Mouse (Mus musculus): Measurements from ENCODE around the gene Exoc4. TPM values are rescaled to one million over a fixed set of nuclear protein-coding genes. Genes with fewer than 3 reads are reported as not detected.

Exoc4 gene
- polyA plus RNA-seq, 1 experiment from 2014 or later, result 59.2 TPM

GRCm38 (mm10) chr6:33884141-33884683 is 635.3 kb downstream of the Exoc4 start:
- H3K4me3 ChIP-seq, result no peak overlapping the region
- no peak overlapping the region for H3K4me2 ChIP-seq (replicated peaks)
- WGBS, result 88% methylated on average over 9 of the region's 9 CpGs
- H3K27ac ChIP-seq (replicated peaks), result no peak overlapping the region
- no peaks in the 10 kb centered on the region for H3K9me3 ChIP-seq
- H3K4me1 ChIP-seq, result no peaks in the 10 kb centered on the region
- H3K36me3 ChIP-seq, result no peaks in the 10 kb centered on the region
- H3K9ac ChIP-seq (replicated peaks), result no peak overlapping the region
- no peak for ATAC-seq (ENCODE audit: low FRiP score, low read depth)
- no peaks in the 10 kb centered on the region for H3K27me3 ChIP-seq

GRCm38 (mm10) chr6:33886941-33887340 is 638.1 kb downstream of the Exoc4 start:
- Histone ChIP-seq H3K4me3 (no peak overlapping the region), H3K36me3 (no peaks in the 10 kb centered on the region), H3K27me3 (no peaks in the 10 kb centered on the region), H3K27ac (replicated peaks) (no peak overlapping the region), H3K9ac (replicated peaks) (no peak overlapping the region), H3K9me3 (no peaks in the 10 kb centered on the region), H3K4me1 (no peaks in the 10 kb centered on the region), H3K4me2 (replicated peaks) (no peak overlapping the region)
- no peak for ATAC-seq (ENCODE audit: low FRiP score, low read depth)
- 94% methylated on average over 2 of the region's 2 CpGs for WGBS

- no peaks in the 10 kb centered on the region for H3K4me1 ChIP-seq
- no peaks in the 10 kb centered on the region for H3K36me3 ChIP-seq
- whole genome bisulfite sequencing, result 90% methylated on average over 1 of the region's 1 CpGs
- H3K4me3 ChIP-seq, result no peak overlapping the region
- H3K27me3 ChIP-seq, result no peaks in the 10 kb centered on the region
- H3K27ac ChIP-seq (replicated peaks), result no peak overlapping the region
- H3K4me2 ChIP-seq (replicated peaks), result no peak overlapping the region
- ATAC-seq (ENCODE audit: low FRiP score, low read depth), result no peak
- no peaks in the 10 kb centered on the region for H3K9me3 ChIP-seq
- H3K9ac ChIP-seq (replicated peaks), result no peak overlapping the region
These were observed 642.0 kb downstream of the Exoc4 start for GRCm38 (mm10) chr6:33890926-33891325.

- H3K4me3 ChIP-seq, result no peak overlapping the region
- no peaks in the 10 kb centered on the region for H3K27me3 ChIP-seq
- no peak overlapping the region for H3K4me2 ChIP-seq (replicated peaks)
- WGBS, result 70% methylated on average over 2 of the region's 2 CpGs
- no peaks in the 10 kb centered on the region for H3K4me1 ChIP-seq
- H3K9ac ChIP-seq (replicated peaks), result no peak overlapping the region
- H3K36me3 ChIP-seq, result no peaks in the 10 kb centered on the region
- H3K27ac ChIP-seq (replicated peaks), result no peak overlapping the region
- no peaks in the 10 kb centered on the region for H3K9me3 ChIP-seq
- no peak for ATAC-seq (ENCODE audit: low FRiP score, low read depth)
These were observed 643.3 kb downstream of the Exoc4 start for GRCm38 (mm10) chr6:33892142-33892541.

- Histone ChIP-seq H3K4me1 (no peaks in the 10 kb centered on the region), H3K27ac (replicated peaks) (no peak overlapping the region), H3K4me3 (no peak overlapping the region), H3K27me3 (no peaks in the 10 kb centered on the region), H3K4me2 (replicated peaks) (no peak overlapping the region), H3K9ac (replicated peaks) (no peak overlapping the region), H3K36me3 (no peaks in the 10 kb centered on the region), H3K9me3 (no peaks in the 10 kb centered on the region)
- 94% methylated on average over 5 of the region's 5 CpGs for WGBS
- ATAC-seq (ENCODE audit: low FRiP score, low read depth), result no peak
These were observed 651.1 kb downstream of the Exoc4 start for GRCm38 (mm10) chr6:33899973-33900372.

GRCm38 (mm10) chr6:33900615-33901014 is 651.7 kb downstream of the Exoc4 start:
- no peaks in the 10 kb centered on the region for H3K9me3 ChIP-seq
- H3K27me3 ChIP-seq, result no peaks in the 10 kb centered on the region
- H3K27ac ChIP-seq (replicated peaks), result no peak overlapping the region
- H3K4me3 ChIP-seq, result no peak overlapping the region
- no peak overlapping the region for H3K9ac ChIP-seq (replicated peaks)
- H3K4me1 ChIP-seq, result no peaks in the 10 kb centered on the region
- ATAC-seq (ENCODE audit: low FRiP score, low read depth), result no peak
- no peak overlapping the region for H3K4me2 ChIP-seq (replicated peaks)
- 76% methylated on average over 4 of the region's 4 CpGs for WGBS
- H3K36me3 ChIP-seq, result no peaks in the 10 kb centered on the region

- Histone ChIP-seq H3K36me3 (no peaks in the 10 kb centered on the region), H3K4me2 (replicated peaks) (no peak overlapping the region), H3K27ac (replicated peaks) (no peak overlapping the region), H3K27me3 (no peaks in the 10 kb centered on the region), H3K4me3 (no peak overlapping the region), H3K9me3 (no peaks in the 10 kb centered on the region), H3K9ac (replicated peaks) (no peak overlapping the region), H3K4me1 (no peaks in the 10 kb centered on the region)
- 77% methylated on average over 1 of the region's 1 CpGs for WGBS
- no peak for ATAC-seq (ENCODE audit: low FRiP score, low read depth)
These were observed 656.2 kb downstream of the Exoc4 start for GRCm38 (mm10) chr6:33905099-33905498.

- WGBS, result 89% methylated on average over 3 of the region's 3 CpGs
- Histone ChIP-seq H3K4me3 (no peak overlapping the region), H3K27me3 (no peaks in the 10 kb centered on the region), H3K4me1 (peaks cover 7% of the 10 kb centered on the region), H3K27ac (replicated peaks) (no peak overlapping the region), H3K9me3 (no peaks in the 10 kb centered on the region), H3K4me2 (replicated peaks) (no peak overlapping the region), H3K36me3 (no peaks in the 10 kb centered on the region), H3K9ac (replicated peaks) (no peak overlapping the region)
- ATAC-seq (ENCODE audit: low FRiP score, low read depth), result no peak
These were observed 661.8 kb downstream of the Exoc4 start for GRCm38 (mm10) chr6:33910671-33911070.

GRCm38 (mm10) chr6:33913072-33913471 is 664.2 kb downstream of the Exoc4 start:
- no peak overlapping the region for H3K4me3 ChIP-seq
- H3K4me1 ChIP-seq, result peaks cover 7% of the 10 kb centered on the region
- WGBS, result 61% methylated on average over 5 of the region's 5 CpGs
- H3K4me2 ChIP-seq (replicated peaks), result no peak overlapping the region
- H3K36me3 ChIP-seq, result no peaks in the 10 kb centered on the region
- no peaks in the 10 kb centered on the region for H3K9me3 ChIP-seq
- H3K27me3 ChIP-seq, result no peaks in the 10 kb centered on the region
- H3K9ac ChIP-seq (replicated peaks), result no peak overlapping the region
- no peak overlapping the region for H3K27ac ChIP-seq (replicated peaks)
- ATAC-seq (ENCODE audit: low FRiP score, low read depth), result no peak

- no peaks in the 10 kb centered on the region for H3K36me3 ChIP-seq
- WGBS, result 35% methylated on average over 8 of the region's 8 CpGs
These were observed 664.6 kb downstream of the Exoc4 start for GRCm38 (mm10) chr6:33913486-33913885.

GRCm38 (mm10) chr6:33913964-33914363 is 665.1 kb downstream of the Exoc4 start:
- no peak overlapping the region for H3K4me2 ChIP-seq (replicated peaks)
- H3K36me3 ChIP-seq, result no peaks in the 10 kb centered on the region
- H3K4me3 ChIP-seq, result no peak overlapping the region
- H3K9me3 ChIP-seq, result no peaks in the 10 kb centered on the region
- no peaks in the 10 kb centered on the region for H3K27me3 ChIP-seq
- no peak overlapping the region for H3K9ac ChIP-seq (replicated peaks)
- 0 out of 2 replicates have a peak overlapping the region, but pooled peaks have one; percentile 2 for H3K27ac ChIP-seq (replicated peaks)
- no peak for ATAC-seq (ENCODE audit: low FRiP score, low read depth)
- WGBS, result 87% methylated on average over 4 of the region's 4 CpGs
- peaks cover 7% of the 10 kb centered on the region for H3K4me1 ChIP-seq

More at GRCm38 (mm10) chr6:33913486-33913885, 664.6 kb downstream of the Exoc4 start:
- Histone ChIP-seq H3K4me1 (peaks cover 7% of the 10 kb centered on the region), H3K4me2 (replicated peaks) (no peak overlapping the region), H3K9ac (replicated peaks) (0 out of 2 replicates have a peak overlapping the region, but pooled peaks have one; percentile 2), H3K4me3 (no peak overlapping the region), H3K27ac (replicated peaks) (peak overlapping the region; percentile 49; the same call in 1 of the 2 replicates), H3K9me3 (no peaks in the 10 kb centered on the region), H3K27me3 (no peaks in the 10 kb centered on the region)
- ATAC-seq (ENCODE audit: low FRiP score, low read depth), result no peak

- no peak for ATAC-seq (ENCODE audit: low FRiP score, low read depth)
- no peak overlapping the region for H3K9ac ChIP-seq (replicated peaks)
- H3K4me1 ChIP-seq, result no peaks in the 10 kb centered on the region
- no peaks in the 10 kb centered on the region for H3K36me3 ChIP-seq
- 81% methylated on average over 2 of the region's 2 CpGs for WGBS
- no peak overlapping the region for H3K4me2 ChIP-seq (replicated peaks)
- H3K27ac ChIP-seq (replicated peaks), result no peak overlapping the region
- no peak overlapping the region for H3K4me3 ChIP-seq
- no peaks in the 10 kb centered on the region for H3K9me3 ChIP-seq
- no peaks in the 10 kb centered on the region for H3K27me3 ChIP-seq
These were observed 674.7 kb downstream of the Exoc4 start for GRCm38 (mm10) chr6:33923571-33923970.

- no peak for ATAC-seq (ENCODE audit: low FRiP score, low read depth)
- Histone ChIP-seq H3K27ac (replicated peaks) (no peak overlapping the region), H3K27me3 (no peaks in the 10 kb centered on the region), H3K9ac (replicated peaks) (no peak overlapping the region), H3K36me3 (no peaks in the 10 kb centered on the region), H3K4me1 (peaks cover under 1% of the 10 kb centered on the region; the same call in 1 of the 2 replicates), H3K4me2 (replicated peaks) (no peak overlapping the region), H3K9me3 (no peaks in the 10 kb centered on the region), H3K4me3 (no peak overlapping the region)
- WGBS, result 73% methylated on average over 4 of the region's 4 CpGs
These were observed 676.0 kb downstream of the Exoc4 start for GRCm38 (mm10) chr6:33924888-33925287.

All from midbrain, embryonic 12.5 days (tissue).